Mouse (Mus musculus) neural tube, embryonic 11.5 days (tissue): ENCODE measurements around the gene Tssk1. TPM values are rescaled to one million over a fixed set of nuclear protein-coding genes. Genes with fewer than 3 reads are reported as not detected.

Experiments
- ATAC-seq: fragments of 200-750 bp; cut with Nextera tagmentation; 2 replicates; pipeline ENCODE4 v1.8.0; 2017; ENCODE audit warnings: moderate number of reproducible peaks, mild to moderate bottlenecking, moderate TSS enrichment, moderate library complexity; ENCODE audit not compliant: insufficient read depth, low FRiP score, low TSS enrichment
- DNase-seq: peaks from one replicate; pipeline ENCODE4 v3.0.0-alpha.2; 2015; ENCODE audit warnings: low spot score
- H3K27ac ChIP-seq: fragments of 300-500 bp; sonication (generic); 2 replicates; pipeline ENCODE4 v1.5.1; 2014; ENCODE audit warnings: low read depth, mild to moderate bottlenecking, low read length
- H3K27me3 ChIP-seq: fragments of 300-500 bp; sonication (generic); 2 replicates; pipeline ENCODE4 v1.6.1; 2014; ENCODE audit warnings: mild to moderate bottlenecking, low read length, mixed read lengths; ENCODE audit not compliant: control insufficient read depth, insufficient read depth
- H3K36me3 ChIP-seq: fragments of 300-500 bp; sonication (generic); 2 replicates; pipeline ENCODE4 v1.6.1; 2014; ENCODE audit warnings: mild to moderate bottlenecking, low read length, moderate library complexity, mixed read lengths; ENCODE audit not compliant: control insufficient read depth, insufficient read depth
- H3K4me1 ChIP-seq: fragments of 300-500 bp; sonication (generic); 2 replicates; pipeline ENCODE4 v1.6.1; 2014; ENCODE audit warnings: low read length, mixed read lengths; ENCODE audit not compliant: control insufficient read depth, insufficient read depth
- H3K4me2 ChIP-seq: fragments of 300-500 bp; sonication (generic); 2 replicates; pipeline ENCODE4 v1.6.1; 2014; ENCODE audit warnings: low read depth, mild to moderate bottlenecking, moderate library complexity
- H3K4me3 ChIP-seq: fragments of 300-500 bp; sonication (generic); 2 replicates; pipeline ENCODE4 v1.5.1; 2014; ENCODE audit warnings: low read depth, low read length
- H3K9ac ChIP-seq: fragments of 300-500 bp; sonication (generic); 2 replicates; pipeline ENCODE4 v1.6.1; 2014; ENCODE audit warnings: mild to moderate bottlenecking, low read length
- H3K9me3 ChIP-seq: fragments of 300-500 bp; sonication (generic); 2 replicates; pipeline ENCODE4 v1.6.1; 2016; ENCODE audit warnings: low read length; ENCODE audit not compliant: control insufficient read depth
- WGBS: fragments of 180-500 bp; shearing (Covaris S2); extraction: QIAGEN DNeasy Blood & Tissue Kit; methylation state at CpG from one replicate; pipeline ENCODE4 v1.1.7; 2014; 5-methylcytosine and 5-hydroxymethylcytosine counted together
- polyA plus RNA-seq: library from polyadenylated mRNA; unstranded; fragments of >200 nt; fragmentation: Nextera tagmentation; extraction: Ambion mirVana; gene quantifications from 2 replicates; pipeline ENCODE4 v1.2.1, GENCODE M21; 2014

Gene Tssk1
- polyA plus RNA-seq, 1 experiment from 2014 or later = 0.05 TPM

- DNase-seq (no peak), ATAC-seq (no peak)
- Histone ChIP-seq H3K4me3 (no peak overlapping the region), H3K27ac (no peak overlapping the region), H3K4me1 (no peaks in the 10 kb centered on the region), H3K9ac (no peak overlapping the region), H3K27me3 (no peaks in the 10 kb centered on the region), H3K4me2 (no peak overlapping the region), H3K36me3 (0 out of 2 replicates have a peak, but pooled peaks cover 5% of the 10 kb centered on the region), H3K9me3 (no peaks in the 10 kb centered on the region)
- 96% methylated on average over 2 of the region's 2 CpGs for WGBS
Observed at GRCm38 (mm10) chr16:17865293-17865692, 28.7 kb upstream of the Tssk1 start.

GRCm38 (mm10) chr16:17865770-17866169 is 28.3 kb upstream of the Tssk1 start:
- 77% methylated on average over 6 of the region's 6 CpGs for WGBS
- DNase-seq (no peak), ATAC-seq (no peak)
- H3K4me3 ChIP-seq = no peak overlapping the region
- no peaks in the 10 kb centered on the region for H3K4me1 ChIP-seq
- no peaks in the 10 kb centered on the region for H3K27me3 ChIP-seq
- no peak overlapping the region for H3K27ac ChIP-seq
- H3K9me3 ChIP-seq = no peaks in the 10 kb centered on the region
- H3K4me2 ChIP-seq = no peak overlapping the region
- 0 out of 2 replicates have a peak, but pooled peaks cover 5% of the 10 kb centered on the region for H3K36me3 ChIP-seq
- no peak overlapping the region for H3K9ac ChIP-seq

GRCm38 (mm10) chr16:17871248-17871647 is 22.8 kb upstream of the Tssk1 start:
- no peaks in the 10 kb centered on the region for H3K4me1 ChIP-seq
- no peaks in the 10 kb centered on the region for H3K9me3 ChIP-seq
- no peak for ATAC-seq
- H3K27me3 ChIP-seq = no peaks in the 10 kb centered on the region
- 0 out of 2 replicates have a peak, but pooled peaks cover 5% of the 10 kb centered on the region for H3K36me3 ChIP-seq
- H3K4me3 ChIP-seq = no peak overlapping the region
- no peak overlapping the region for H3K27ac ChIP-seq
- WGBS = 90% methylated on average over 5 of the region's 5 CpGs
- H3K4me2 ChIP-seq = no peak overlapping the region
- DNase-seq = no peak
- no peak overlapping the region for H3K9ac ChIP-seq

GRCm38 (mm10) chr16:17872995-17873394 is 21.0 kb upstream of the Tssk1 start:
- H3K9ac ChIP-seq = no peak overlapping the region
- no peak for DNase-seq

DNA sequence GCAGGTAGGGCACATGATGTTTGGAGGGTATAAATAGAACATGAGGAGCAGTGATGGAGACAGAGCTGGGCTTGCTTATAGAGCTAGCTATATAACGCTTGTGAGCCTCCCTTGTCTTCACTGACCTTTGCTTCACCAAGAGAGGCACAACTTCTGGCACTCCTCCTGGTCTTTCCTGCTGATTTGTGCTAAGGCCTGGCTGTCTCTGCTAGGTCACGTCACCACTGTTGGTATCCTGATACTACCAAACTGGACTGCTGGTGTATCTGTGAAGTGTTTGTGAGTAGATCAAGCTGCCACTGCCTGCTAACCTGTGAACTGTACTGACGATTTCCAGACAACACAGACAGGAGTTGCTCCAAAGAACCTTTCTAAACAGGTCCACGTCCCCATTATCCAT is 18.8 kb upstream of the Tssk1 start:
- Histone ChIP-seq H3K27ac (no peak overlapping the region), H3K9ac (no peak overlapping the region), H3K4me1 (no peaks in the 10 kb centered on the region), H3K4me2 (no peak overlapping the region), H3K4me3 (no peak overlapping the region), H3K9me3 (no peaks in the 10 kb centered on the region), H3K27me3 (no peaks in the 10 kb centered on the region), H3K36me3 (peaks cover 2% of the 10 kb centered on the region)
- ATAC-seq = no peak
- DNase-seq = no peak
- 88% methylated on average over 4 of the region's 4 CpGs for WGBS

More at GRCm38 (mm10) chr16:17872995-17873394, 21.0 kb upstream of the Tssk1 start:
- Histone ChIP-seq H3K4me1 (no peaks in the 10 kb centered on the region), H3K27me3 (no peaks in the 10 kb centered on the region), H3K9me3 (no peaks in the 10 kb centered on the region), H3K4me2 (no peak overlapping the region), H3K27ac (no peak overlapping the region), H3K36me3 (peaks cover 7% of the 10 kb centered on the region), H3K4me3 (no peak overlapping the region)
- WGBS = 73% methylated on average over 4 of the region's 4 CpGs
- no peak for ATAC-seq

- Histone ChIP-seq H3K9ac (no peak overlapping the region), H3K27me3 (no peaks in the 10 kb centered on the region), H3K4me1 (no peaks in the 10 kb centered on the region), H3K36me3 (peaks cover 2% of the 10 kb centered on the region), H3K4me2 (no peak overlapping the region), H3K4me3 (no peak overlapping the region), H3K27ac (no peak overlapping the region), H3K9me3 (no peaks in the 10 kb centered on the region)
- DNase-seq = no peak
- WGBS = 89% methylated on average over 1 of the region's 1 CpGs
- ATAC-seq = no peak
Observed at GRCm38 (mm10) chr16:17876096-17876495, 17.9 kb upstream of the Tssk1 start.

DNA sequence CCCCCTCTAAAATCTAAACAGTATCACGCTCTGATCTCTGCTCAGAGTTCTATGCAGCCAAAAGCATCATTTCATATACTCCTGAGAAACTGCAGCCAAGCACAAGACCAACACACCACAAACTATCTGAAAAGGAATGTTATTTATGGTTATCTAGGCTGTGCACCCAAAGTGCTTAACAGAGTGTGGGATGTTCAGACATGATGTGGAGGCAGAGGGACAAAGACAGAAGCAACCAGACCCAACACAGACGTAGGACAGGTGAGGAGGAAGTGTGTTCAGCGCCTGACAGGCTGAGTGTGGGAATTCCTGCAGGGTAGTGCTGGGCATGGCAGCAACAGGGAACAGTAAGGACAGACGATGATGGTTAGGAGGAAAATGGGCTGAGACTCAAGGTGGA is 14.5 kb upstream of the Tssk1 start:
- Histone ChIP-seq H3K9me3 (no peaks in the 10 kb centered on the region), H3K27me3 (no peaks in the 10 kb centered on the region), H3K4me3 (no peak overlapping the region), H3K36me3 (peaks cover 5% of the 10 kb centered on the region), H3K4me2 (no peak overlapping the region), H3K4me1 (no peaks in the 10 kb centered on the region), H3K9ac (no peak overlapping the region), H3K27ac (no peak overlapping the region)
- 90% methylated on average over 4 of the region's 4 CpGs for WGBS
- ATAC-seq (no peak), DNase-seq (no peak)

- no peak for ATAC-seq
- Histone ChIP-seq H3K4me3 (no peak overlapping the region), H3K4me1 (no peaks in the 10 kb centered on the region), H3K9me3 (no peaks in the 10 kb centered on the region), H3K4me2 (no peak overlapping the region), H3K9ac (no peak overlapping the region), H3K27me3 (no peaks in the 10 kb centered on the region), H3K36me3 (peaks cover 4% of the 10 kb centered on the region), H3K27ac (no peak overlapping the region)
- no peak for DNase-seq
Observed at GRCm38 (mm10) chr16:17882196-17882595, 11.8 kb upstream of the Tssk1 start.

DNA sequence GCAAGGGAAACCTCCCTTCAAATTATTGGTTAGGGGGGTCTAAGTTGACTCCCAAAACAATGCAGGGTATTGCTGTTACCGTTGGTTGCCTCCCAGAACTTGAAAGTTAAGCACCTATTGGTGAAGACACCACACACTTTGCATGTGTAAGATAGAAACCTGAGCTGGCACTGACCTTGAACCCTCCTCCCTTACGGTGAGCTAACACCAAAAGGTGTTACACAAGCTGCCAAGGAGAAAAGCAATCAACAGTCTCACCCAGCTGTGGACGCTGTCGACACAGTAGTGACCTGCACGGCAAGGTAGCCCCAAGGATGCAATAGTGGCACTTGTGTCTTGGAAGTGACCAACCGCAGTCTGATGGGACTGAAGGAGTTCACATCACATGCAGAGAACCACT is 9.9 kb upstream of the Tssk1 start:
- ATAC-seq (no peak), DNase-seq (no peak)
- WGBS = 83% methylated on average over 6 of the region's 6 CpGs
- H3K4me1 ChIP-seq = no peaks in the 10 kb centered on the region
- no peak overlapping the region for H3K4me3 ChIP-seq
- H3K9me3 ChIP-seq = no peaks in the 10 kb centered on the region
- H3K27me3 ChIP-seq = no peaks in the 10 kb centered on the region
- no peak overlapping the region for H3K9ac ChIP-seq
- H3K27ac ChIP-seq = no peak overlapping the region
- no peak overlapping the region for H3K4me2 ChIP-seq
- peaks cover 3% of the 10 kb centered on the region; the same call in 1 of the 2 replicates for H3K36me3 ChIP-seq
